Mouse (Mus musculus) kidney, adult 2 months (tissue): ENCODE measurements around the gene Smim4. TPM values are rescaled to one million over a fixed set of nuclear protein-coding genes. Genes with fewer than 3 reads are reported as not detected.

Source experiments
- DNase-seq: peaks from one replicate; pipeline ENCODE4 v3.0.0; 2021
- H3K27ac ChIP-seq: fragments of 200-500 bp; 2 replicates; pipeline ENCODE4 v1.5.1; 2012; ENCODE audit warnings: low read depth, low read length, control low read depth, inconsistent platforms; ENCODE audit not compliant: insufficient read depth
- H3K27me3 ChIP-seq: fragments of 200-500 bp; replicated peaks from 2 replicates; pipeline ENCODE4 v1.6.1; 2012; ENCODE audit warnings: mild to moderate bottlenecking, moderate library complexity, low read length, inconsistent platforms; ENCODE audit not compliant: control insufficient read depth, insufficient read depth
- H3K36me3 ChIP-seq: fragments of 200-500 bp; 2 replicates; pipeline ENCODE4 v1.6.1; 2012; ENCODE audit warnings: mild to moderate bottlenecking, moderate library complexity, low read length, inconsistent platforms; ENCODE audit not compliant: control insufficient read depth, insufficient read depth
- H3K4me1 ChIP-seq: fragments of 200-500 bp; 2 replicates; pipeline ENCODE4 v1.6.1; 2011; ENCODE audit warnings: low read length; ENCODE audit not compliant: control insufficient read depth, insufficient read depth
- H3K4me3 ChIP-seq: fragments of 200-500 bp; 2 replicates; pipeline ENCODE4 v1.5.1; 2011; ENCODE audit warnings: mild to moderate bottlenecking, low read depth, low read length, control low read depth; ENCODE audit not compliant: insufficient read depth
- CTCF ChIP-seq: fragments of 200-500 bp; conservative IDR thresholded peaks from 2 replicates; pipeline ENCODE4 v1.5.1; 2011; ENCODE audit warnings: low read depth, mild to moderate bottlenecking, control low read depth, low read length, moderate library complexity, mixed read lengths; ENCODE audit not compliant: insufficient read depth, insufficient read length
- POLR2A ChIP-seq: fragments of 200-500 bp; IDR thresholded peaks from one replicate; pipeline ENCODE4 v1.6.1; 2011; ENCODE audit warnings: low read depth, low read length, control low read depth
- WGBS: fragments of 180-500 bp; shearing (Covaris S2); methylation state at CpG from one replicate; pipeline ENCODE4 v1.1.7; 2018; 5-methylcytosine and 5-hydroxymethylcytosine counted together
- polyA plus RNA-seq: library from polyadenylated mRNA; depleted of rRNA; stranded (reverse); fragments of >200 nt; gene quantifications from 2 replicates; pipeline ENCODE4 v1.2.3, GENCODE M21; 2012; rRNA removed

Gene Smim4
- polyA plus RNA-seq, 1 experiment: 158 TPM

DNA sequence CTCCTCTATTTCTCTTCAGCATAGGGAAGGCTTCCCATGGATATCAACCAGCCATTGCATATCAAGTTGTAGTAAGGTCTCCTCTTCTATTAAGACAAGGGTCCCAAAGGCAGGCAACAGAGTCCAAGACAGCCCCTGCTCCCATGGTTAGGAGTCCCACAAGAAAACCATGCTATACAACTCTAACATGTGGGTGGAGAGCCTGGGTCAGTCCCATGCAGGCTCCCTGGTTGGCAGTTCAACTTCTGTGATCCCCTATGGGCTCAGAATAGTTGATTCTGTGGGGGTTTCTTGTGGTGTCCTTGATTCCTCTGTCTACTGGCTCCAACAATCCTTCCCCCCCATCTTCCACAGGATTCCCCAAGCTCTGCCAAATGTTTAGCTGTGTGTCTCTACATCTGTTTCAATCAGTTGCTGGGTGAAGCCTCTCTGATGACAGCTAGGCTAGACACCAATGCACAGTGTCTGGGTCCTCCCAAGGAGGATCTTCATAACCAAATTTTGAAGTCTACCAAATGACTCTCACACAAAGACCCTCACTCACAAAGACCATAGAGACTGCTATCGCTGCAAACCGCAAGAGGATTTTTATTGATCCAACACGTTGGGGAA is 50.1 kb downstream of the Smim4 start:
- TF ChIP-seq POLR2A (no peak), CTCF (no peak)
- Histone ChIP-seq H3K27me3 (no peaks in the 10 kb centered on the region), H3K27ac (peak overlapping the region; percentile 75), H3K36me3 (peaks cover 10% of the 10 kb centered on the region), H3K4me3 (no peak overlapping the region), H3K4me1 (no peaks in the 10 kb centered on the region; the same call in 1 of the 2 replicates)
- DNase-seq: no peak
- 98% methylated on average over 3 of the region's 3 CpGs for WGBS

- WGBS: 82% methylated on average over 4 of the region's 4 CpGs
- Histone ChIP-seq H3K36me3 (peaks cover 14% of the 10 kb centered on the region), H3K27me3 (no peaks in the 10 kb centered on the region), H3K27ac (no peak overlapping the region), H3K4me1 (0 out of 2 replicates have a peak, but pooled peaks cover 2% of the 10 kb centered on the region), H3K4me3 (no peak overlapping the region)
- DNase-seq: no peak
- TF ChIP-seq POLR2A: no peak
- TF ChIP-seq CTCF: no peak
Observed at GRCm38 (mm10) chr14:31069086-31069733, 59.5 kb downstream of the Smim4 start.

GRCm38 (mm10) chr14:31062277-31062676 is 66.5 kb downstream of the Smim4 start:
- H3K4me1 ChIP-seq: peaks cover 3% of the 10 kb centered on the region; the same call in 1 of the 2 replicates
- TF ChIP-seq POLR2A: no peak
- TF ChIP-seq CTCF: peak; percentile 50
- DNase-seq: peak; percentile 53
- H3K36me3 ChIP-seq: peaks cover 6% of the 10 kb centered on the region
- no peaks in the 10 kb centered on the region for H3K27me3 ChIP-seq
- H3K4me3 ChIP-seq: no peak overlapping the region
- WGBS: 50% methylated on average over 1 of the region's 1 CpGs
- no peak overlapping the region for H3K27ac ChIP-seq

- no peaks in the 10 kb centered on the region for H3K4me1 ChIP-seq
- H3K36me3 ChIP-seq: peaks cover 18% of the 10 kb centered on the region
- TF ChIP-seq CTCF: no peak
- no peak for TF ChIP-seq POLR2A
- H3K27ac ChIP-seq: no peak overlapping the region
- H3K4me3 ChIP-seq: no peak overlapping the region
- no peak for DNase-seq
- H3K27me3 ChIP-seq: no peaks in the 10 kb centered on the region
- WGBS: 96% methylated on average over 1 of the region's 1 CpGs
Observed at GRCm38 (mm10) chr14:31045817-31046216, 82.9 kb downstream of the Smim4 start.

GRCm38 (mm10) chr14:31045296-31045695 is 83.5 kb downstream of the Smim4 start:
- TF ChIP-seq CTCF (no peak), POLR2A (no peak)
- WGBS: 96% methylated on average over 5 of the region's 5 CpGs
- no peak for DNase-seq
- Histone ChIP-seq H3K4me3 (no peak overlapping the region), H3K36me3 (peaks cover 16% of the 10 kb centered on the region), H3K27ac (no peak overlapping the region), H3K27me3 (no peaks in the 10 kb centered on the region), H3K4me1 (no peaks in the 10 kb centered on the region)

Other genes with a start within 250 kb of the Smim4 start
- 8.2 and 9.2 TPM in 2 replicates for gene Mustn1, start 249.8 kb downstream of the Smim4 start, polyA plus RNA-seq
- 0.38 and 0.62 TPM in 2 replicates for gene Itih4, start 242.5 kb downstream of the Smim4 start, polyA plus RNA-seq
- 0.43 and 0.56 TPM in 2 replicates for gene Itih3, start 205.2 kb downstream of the Smim4 start, polyA plus RNA-seq
- gene Itih1, start 185.7 kb downstream of the Smim4 start, polyA plus RNA-seq: 1.1 and 1.3 TPM in 2 replicates
- gene Nek4, start 177.6 kb downstream of the Smim4 start, polyA plus RNA-seq: 5.3 and 6.2 TPM in 2 replicates
- gene Glt8d1, start 127.6 kb downstream of the Smim4 start, polyA plus RNA-seq: 14.9 and 17.6 TPM in 2 replicates
- 194 and 262 TPM in 2 replicates for gene Spcs1, start 127.3 kb downstream of the Smim4 start, polyA plus RNA-seq
- 10.3 and 11.2 TPM in 2 replicates for gene Pbrm1, start 109.8 kb downstream of the Smim4 start, polyA plus RNA-seq
- 10.1 and 14.3 TPM in 2 replicates for gene Gnl3, start 109.8 kb downstream of the Smim4 start, polyA plus RNA-seq
- gene Nt5dc2, start 2.1 kb upstream of the Smim4 start, polyA plus RNA-seq: 56.2 and 62.4 TPM in 2 replicates
- 41.5 and 46.8 TPM in 2 replicates for gene Stab1, start 39.7 kb upstream of the Smim4 start, polyA plus RNA-seq
- gene Tnnc1, start 79.4 kb upstream of the Smim4 start, polyA plus RNA-seq: 2.1 and 9.1 TPM in 2 replicates
- gene Nisch, start 88.0 kb upstream of the Smim4 start, polyA plus RNA-seq: 244 and 277 TPM in 2 replicates
- gene Sema3g, start 88.9 kb upstream of the Smim4 start, polyA plus RNA-seq: 34.2 and 38.8 TPM in 2 replicates
- gene Phf7, start 122.4 kb upstream of the Smim4 start, polyA plus RNA-seq: 7.3 and 7.5 TPM in 2 replicates
- gene Bap1, start 122.5 kb upstream of the Smim4 start, polyA plus RNA-seq: 58.9 and 65.9 TPM in 2 replicates
- 0.35 and 0.41 TPM in 2 replicates for gene Dnah1, start 194.9 kb upstream of the Smim4 start, polyA plus RNA-seq
- 13.6 and 16.2 TPM in 2 replicates for gene Capn7, start 207.7 kb upstream of the Smim4 start, polyA plus RNA-seq